Mouse (Mus musculus) intestine, postnatal 0 days (tissue): ENCODE data around the gene Gm16223. TPM values are rescaled to one million over a fixed set of nuclear protein-coding genes. Genes with fewer than 3 reads are reported as not detected.

Experiments used
- ATAC-seq: fragments of 200-750 bp; cut with Nextera tagmentation; 2 replicates; pipeline ENCODE4 v1.8.0; 2017; ENCODE audit warnings: mild to moderate bottlenecking, moderate TSS enrichment, moderate library complexity
- H3K27ac ChIP-seq: fragments of 300-500 bp; sonication (generic); 2 replicates; pipeline ENCODE4 v1.5.1; 2014; ENCODE audit warnings: mild to moderate bottlenecking, low read depth, low read length, moderate library complexity
- H3K27me3 ChIP-seq: fragments of 300-500 bp; sonication (generic); replicated peaks from 2 replicates; pipeline ENCODE4 v1.6.1; 2014; ENCODE audit warnings: low read length, mixed read lengths; ENCODE audit not compliant: control insufficient read depth, insufficient read depth
- H3K36me3 ChIP-seq: fragments of 300-500 bp; sonication (generic); 2 replicates; pipeline ENCODE4 v1.6.1; 2014; ENCODE audit warnings: mild to moderate bottlenecking, moderate library complexity; ENCODE audit not compliant: control insufficient read depth, insufficient read depth
- H3K4me1 ChIP-seq: fragments of 300-500 bp; sonication (generic); replicated peaks from 2 replicates; pipeline ENCODE4 v1.6.1; 2014; ENCODE audit warnings: antibody characterized with exemption, low read length, mixed read lengths; ENCODE audit not compliant: control insufficient read depth, insufficient read depth
- H3K4me2 ChIP-seq: fragments of 300-500 bp; sonication (generic); replicated peaks from 2 replicates; pipeline ENCODE4 v1.6.1; 2014; ENCODE audit warnings: low read depth, mild to moderate bottlenecking, moderate library complexity
- H3K4me3 ChIP-seq: fragments of 300-500 bp; sonication (generic); 2 replicates; pipeline ENCODE4 v1.5.1; 2014; ENCODE audit warnings: low read depth, low read length
- H3K9ac ChIP-seq: fragments of 300-500 bp; sonication (generic); 2 replicates; pipeline ENCODE4 v1.6.1; 2014; ENCODE audit warnings: mild to moderate bottlenecking, low read depth, low read length
- H3K9me3 ChIP-seq: fragments of 300-500 bp; sonication (generic); 2 replicates; pipeline ENCODE4 v1.6.1; 2016; ENCODE audit warnings: mixed run types; ENCODE audit not compliant: control insufficient read depth
- CTCF ChIP-seq: sonication (generic); IDR thresholded peaks from 2 replicates; pipeline ENCODE4 v1.5.1; 2016; ENCODE audit warnings: low read depth, mild to moderate bottlenecking, control low read depth, antibody characterized with exemption, moderate library complexity
- WGBS: fragments of 180-500 bp; shearing (Covaris S2); extraction: QIAGEN DNeasy Blood & Tissue Kit; methylation state at CpG from one replicate; pipeline ENCODE4 v1.1.7; 2014; 5-methylcytosine and 5-hydroxymethylcytosine counted together
- polyA plus RNA-seq: library from polyadenylated mRNA; unstranded; fragments of >200 nt; fragmentation: Nextera tagmentation; extraction: Ambion mirVana; gene quantifications from 2 replicates; pipeline ENCODE4 v1.2.1, GENCODE M21; 2015

The Gm16223 gene
- polyA plus RNA-seq, 1 experiment from 2014 or later: not detected

DNA sequence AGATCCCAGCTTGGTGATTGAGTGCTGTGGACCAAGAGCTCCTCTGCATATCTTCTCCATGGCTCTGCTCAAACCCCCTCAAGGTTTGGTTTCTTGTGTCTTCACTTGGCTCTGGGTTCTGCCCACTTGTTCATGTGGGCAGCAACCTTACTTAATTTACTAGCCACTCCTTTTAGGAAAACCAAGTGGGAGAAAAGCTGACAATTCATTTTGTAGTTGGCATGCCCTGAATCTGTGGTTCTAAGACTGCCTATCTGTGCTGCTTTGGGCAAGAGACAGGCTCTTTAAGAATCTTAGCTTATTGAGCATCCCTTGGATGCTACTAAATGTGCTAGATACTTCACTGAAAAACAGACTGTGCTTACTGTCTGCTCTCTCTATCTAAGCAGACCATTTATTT lies 172.0 kb downstream of the Gm16223 start:
- no peak overlapping the region for H3K27ac ChIP-seq
- TF ChIP-seq CTCF: no peak
- H3K9ac ChIP-seq: no peak overlapping the region
- no peak overlapping the region for H3K4me2 ChIP-seq
- H3K27me3 ChIP-seq: no peaks in the 10 kb centered on the region
- H3K4me1 ChIP-seq: no peaks in the 10 kb centered on the region
- ATAC-seq: no peak
- H3K4me3 ChIP-seq: no peak overlapping the region
- no peaks in the 10 kb centered on the region for H3K36me3 ChIP-seq
- no peaks in the 10 kb centered on the region for H3K9me3 ChIP-seq

DNA sequence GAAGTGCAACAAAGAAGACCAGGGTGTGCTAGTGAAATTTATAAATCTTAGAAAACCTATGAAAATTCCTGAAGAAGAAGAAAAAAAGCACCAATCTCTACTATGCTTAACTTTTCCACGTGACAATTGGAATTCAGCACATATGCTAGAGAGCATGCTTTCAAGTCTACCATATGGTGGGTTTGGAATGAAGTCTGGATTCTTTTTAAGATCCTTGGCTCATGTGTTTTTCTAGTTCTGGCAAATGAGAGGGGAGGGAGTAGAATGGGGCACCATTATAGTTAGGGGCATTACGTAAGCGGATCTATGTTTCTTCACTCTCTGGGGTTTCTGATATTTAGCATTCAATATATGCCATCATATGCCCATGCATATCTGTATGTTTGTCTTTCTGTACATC lies 182.6 kb downstream of the Gm16223 start:
- no peak for TF ChIP-seq CTCF
- Histone ChIP-seq H3K36me3 (no peaks in the 10 kb centered on the region), H3K27me3 (no peaks in the 10 kb centered on the region), H3K4me2 (no peak overlapping the region), H3K4me3 (no peak overlapping the region), H3K4me1 (no peaks in the 10 kb centered on the region), H3K9me3 (no peaks in the 10 kb centered on the region), H3K9ac (no peak overlapping the region), H3K27ac (no peak overlapping the region)
- ATAC-seq: no peak
- 86% methylated on average over 3 of the region's 3 CpGs for WGBS

Other genes starting within 250 kb of the Gm16223 start
- 13.2 and 14.4 TPM in 2 replicates for gene Bod1l, start 223.6 kb upstream of the Gm16223 start, polyA plus RNA-seq